Mouse (Mus musculus) neural tube, embryonic 13.5 days (tissue): ENCODE results near the gene Tlx2. TPM values are rescaled to one million over a fixed set of nuclear protein-coding genes. Genes with fewer than 3 reads are reported as not detected.

ENCODE experiments used
- ATAC-seq: fragments of 200-750 bp; cut with Nextera tagmentation; 2 replicates; pipeline ENCODE4 v1.8.0; 2017; ENCODE audit warnings: low read depth, mild to moderate bottlenecking, moderate TSS enrichment, moderate library complexity
- H3K27ac ChIP-seq: fragments of 300-500 bp; sonication (generic); replicated peaks from 2 replicates; pipeline ENCODE4 v1.5.1; 2015; ENCODE audit warnings: moderate library complexity, mild to moderate bottlenecking, inconsistent platforms
- H3K27me3 ChIP-seq: fragments of 300-500 bp; sonication (generic); 2 replicates; pipeline ENCODE4 v1.6.1; 2015; ENCODE audit warnings: mild to moderate bottlenecking, inconsistent platforms
- H3K36me3 ChIP-seq: fragments of 300-500 bp; sonication (generic); 2 replicates; pipeline ENCODE4 v1.6.1; 2015; ENCODE audit warnings: mild to moderate bottlenecking, inconsistent platforms
- H3K4me1 ChIP-seq: fragments of 300-500 bp; sonication (generic); replicated peaks from 2 replicates; pipeline ENCODE4 v1.6.1; 2015; ENCODE audit warnings: inconsistent platforms
- H3K4me2 ChIP-seq: fragments of 300-500 bp; sonication (generic); 2 replicates; pipeline ENCODE4 v1.6.1; 2015; ENCODE audit warnings: inconsistent platforms, mild to moderate bottlenecking, moderate library complexity
- H3K4me3 ChIP-seq: fragments of 300-500 bp; sonication (generic); 2 replicates; pipeline ENCODE4 v1.5.1; 2015; ENCODE audit warnings: mild to moderate bottlenecking, inconsistent platforms
- H3K9ac ChIP-seq: fragments of 300-500 bp; sonication (generic); 2 replicates; pipeline ENCODE4 v1.6.1; 2015; ENCODE audit warnings: moderate library complexity, mild to moderate bottlenecking, inconsistent platforms
- H3K9me3 ChIP-seq: fragments of 300-500 bp; sonication (generic); 2 replicates; pipeline ENCODE4 v1.6.1; 2016; ENCODE audit warnings: inconsistent platforms
- WGBS: fragments of 180-500 bp; shearing (Covaris S2); methylation state at CpG from one replicate; pipeline ENCODE4 v1.1.7; 2015; 5-methylcytosine and 5-hydroxymethylcytosine counted together
- polyA plus RNA-seq: library from polyadenylated mRNA; unstranded; fragments of >200 nt; fragmentation: Nextera tagmentation; extraction: Ambion mirVana; gene quantifications from 2 replicates; pipeline ENCODE4 v1.2.1, GENCODE M21; 2015

Gene Tlx2
- polyA plus RNA-seq, 1 experiment from 2014 or later: 16.1 TPM

GRCm38 (mm10) chr6:83043993-83044392 lies 26.1 kb downstream of the Tlx2 start:
- no peak overlapping the region for H3K9ac ChIP-seq
- ATAC-seq: no peak
- H3K4me1 ChIP-seq: no peaks in the 10 kb centered on the region
- H3K9me3 ChIP-seq: no peaks in the 10 kb centered on the region
- H3K4me3 ChIP-seq: no peak overlapping the region
- no peaks in the 10 kb centered on the region for H3K36me3 ChIP-seq
- H3K4me2 ChIP-seq: no peak overlapping the region
- H3K27ac ChIP-seq: no peak overlapping the region
- 92% methylated on average over 5 of the region's 5 CpGs for WGBS
- H3K27me3 ChIP-seq: no peaks in the 10 kb centered on the region

DNA sequence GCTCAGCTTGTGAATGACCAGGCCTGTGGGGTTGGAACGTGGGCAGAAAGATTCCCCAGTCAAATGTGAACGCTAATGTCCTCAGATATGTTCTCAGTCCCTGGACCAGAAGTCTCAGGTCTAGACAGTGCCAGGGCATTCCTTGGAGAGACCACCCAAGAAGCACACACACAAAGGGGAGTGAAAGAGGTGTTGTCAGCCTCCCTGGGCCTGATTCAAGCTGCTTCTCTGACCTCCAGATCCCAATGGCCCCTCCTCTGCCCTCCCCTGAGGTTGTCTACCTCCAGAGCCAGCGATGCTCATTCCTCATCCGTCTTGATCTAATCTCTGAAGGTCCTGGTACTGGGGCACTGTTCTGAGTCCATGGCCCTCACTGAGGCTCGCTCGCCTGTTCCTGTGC lies 26.5 kb downstream of the Tlx2 start:
- Histone ChIP-seq H3K9ac (no peak overlapping the region), H3K4me1 (peaks cover 4% of the 10 kb centered on the region), H3K27ac (no peak overlapping the region), H3K36me3 (no peaks in the 10 kb centered on the region), H3K9me3 (no peaks in the 10 kb centered on the region), H3K27me3 (no peaks in the 10 kb centered on the region), H3K4me3 (no peak overlapping the region), H3K4me2 (no peak overlapping the region)
- 75% methylated on average over 6 of the region's 6 CpGs for WGBS
- ATAC-seq: no peak

GRCm38 (mm10) chr6:83040601-83041000 lies 29.5 kb downstream of the Tlx2 start:
- Histone ChIP-seq H3K36me3 (no peaks in the 10 kb centered on the region), H3K4me1 (peaks cover 12% of the 10 kb centered on the region), H3K9ac (no peak overlapping the region), H3K27me3 (peaks cover 7% of the 10 kb centered on the region; the same call in 1 of the 2 replicates), H3K4me3 (no peak overlapping the region), H3K4me2 (no peak overlapping the region), H3K9me3 (no peaks in the 10 kb centered on the region), H3K27ac (no peak overlapping the region)
- WGBS: 82% methylated on average over 5 of the region's 5 CpGs
- ATAC-seq: no peak

- Histone ChIP-seq H3K4me2 (peak overlapping the region; percentile 58), H3K9ac (peak overlapping the region; percentile 61), H3K4me1 (peaks cover 17% of the 10 kb centered on the region), H3K27ac (peak overlapping the region; percentile 42; the same call in 1 of the 2 replicates), H3K9me3 (no peaks in the 10 kb centered on the region), H3K27me3 (peaks cover 21% of the 10 kb centered on the region), H3K36me3 (no peaks in the 10 kb centered on the region), H3K4me3 (peak overlapping the region; percentile 32)
- peak; percentile 57 for ATAC-seq
- 10% methylated on average over 24 of the region's 24 CpGs for WGBS
Observed at GRCm38 (mm10) chr6:83038496-83039012, 31.5 kb downstream of the Tlx2 start.

DNA sequence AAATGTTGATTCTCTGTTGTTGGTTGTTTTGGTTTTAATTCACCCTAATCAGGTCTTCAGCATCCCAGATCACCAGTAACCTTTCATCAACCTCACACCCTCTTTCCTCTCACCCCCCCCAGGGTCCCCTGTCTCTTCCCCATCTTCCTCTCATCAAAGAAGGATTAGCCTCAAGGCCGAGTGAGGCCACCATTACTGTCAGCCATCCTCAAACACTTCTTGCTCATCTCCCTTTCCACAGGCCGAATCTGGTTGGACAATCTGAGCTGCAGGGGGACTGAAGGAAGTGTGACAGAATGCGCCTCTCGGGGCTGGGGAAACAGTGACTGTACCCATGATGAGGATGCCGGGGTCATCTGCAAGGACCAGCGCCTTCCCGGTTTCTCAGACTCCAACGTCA lies 32.9 kb downstream of the Tlx2 start:
- WGBS: 82% methylated on average over 8 of the region's 8 CpGs
- no peaks in the 10 kb centered on the region for H3K9me3 ChIP-seq
- no peak overlapping the region for H3K4me2 ChIP-seq
- no peak overlapping the region for H3K27ac ChIP-seq
- no peak for ATAC-seq
- H3K4me1 ChIP-seq: peaks cover 30% of the 10 kb centered on the region
- H3K9ac ChIP-seq: no peak overlapping the region
- H3K36me3 ChIP-seq: no peaks in the 10 kb centered on the region
- H3K27me3 ChIP-seq: peaks cover 33% of the 10 kb centered on the region
- no peak overlapping the region for H3K4me3 ChIP-seq

DNA sequence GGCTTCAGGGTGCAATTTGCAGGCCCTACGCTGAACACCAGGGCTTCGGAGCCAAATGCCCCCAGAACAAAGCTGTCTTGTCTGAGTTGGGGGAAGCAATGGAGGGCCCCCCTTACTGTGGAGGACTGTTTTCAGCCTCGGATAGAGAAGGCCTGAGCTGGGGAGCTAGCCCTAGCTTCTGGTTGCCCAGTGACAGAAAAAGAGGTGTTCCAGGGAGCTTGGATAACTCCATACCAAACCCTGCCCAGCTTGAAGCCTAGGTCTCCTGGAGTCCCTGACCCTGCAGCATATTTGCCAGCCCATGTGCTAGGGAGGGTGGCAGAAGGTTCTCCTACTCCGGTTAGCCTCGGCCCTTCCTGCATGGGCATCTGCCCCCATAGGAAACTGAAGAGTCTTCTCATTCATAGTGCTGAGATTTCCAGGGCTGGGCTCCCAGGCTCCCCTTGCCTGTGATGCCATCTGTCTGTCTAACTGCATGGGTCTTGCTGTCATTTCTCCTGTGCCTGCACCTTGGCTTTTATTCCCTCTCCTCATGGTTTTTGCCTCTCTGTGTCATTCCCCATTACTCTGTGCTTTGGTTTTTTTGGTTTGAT lies 35.5 kb downstream of the Tlx2 start:
- Histone ChIP-seq H3K27me3 (peaks cover 58% of the 10 kb centered on the region), H3K9ac (peak overlapping the region; percentile 65)

DNA sequence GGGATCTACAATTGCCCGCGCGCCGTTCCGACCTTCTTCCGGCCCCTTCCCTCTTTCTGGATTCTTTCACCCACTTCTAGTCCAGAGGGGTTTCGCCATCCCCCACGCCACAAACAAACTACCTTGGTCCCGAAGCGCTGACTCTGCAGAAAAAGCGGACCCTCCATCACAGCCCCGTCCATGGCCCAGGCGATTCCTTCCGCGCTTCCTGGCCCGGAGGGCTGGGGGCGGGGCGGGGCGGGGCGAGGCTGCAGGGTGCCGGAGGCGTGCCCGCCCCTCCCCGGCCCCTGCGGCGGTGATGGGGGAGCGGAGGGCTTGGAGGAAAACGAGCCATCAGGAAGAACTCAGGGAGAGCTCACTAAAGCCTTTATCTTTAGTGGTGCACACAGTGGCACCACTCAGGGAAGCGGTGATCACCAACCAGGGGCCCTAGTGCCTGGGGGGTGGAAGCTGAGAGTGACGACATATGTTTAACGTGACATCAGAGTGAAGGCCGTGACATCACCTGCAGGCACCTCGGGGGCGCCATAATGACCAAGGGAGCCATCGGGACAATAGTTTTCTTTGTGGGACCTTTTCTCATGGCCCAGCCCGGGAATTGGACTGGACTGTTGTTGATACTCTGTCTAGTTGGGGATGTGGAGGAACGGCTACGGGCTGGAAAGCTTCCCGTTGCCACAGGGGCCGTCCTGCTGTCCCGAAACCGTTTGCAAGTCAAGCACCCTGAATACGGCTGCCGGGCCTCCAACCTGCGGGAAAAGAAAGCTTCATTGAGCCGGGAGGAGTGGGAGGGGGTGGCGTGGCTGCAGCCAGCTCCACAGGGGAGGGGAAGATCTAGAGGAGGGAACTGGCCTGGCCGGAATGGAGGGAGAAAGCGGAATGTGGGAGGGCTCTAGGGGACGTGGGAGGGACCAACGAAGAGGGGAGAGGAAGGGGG lies 36.6 kb downstream of the Tlx2 start, which contains the start of the genes Dok1 and Loxl3:
Gene Dok1 (minus strand): TSS at position 223 of the 937 bp plus-strand sequence.
Gene Loxl3 (plus strand): TSS at position 925 of the 937 bp plus-strand sequence.
- Histone ChIP-seq H3K4me3 (peak within 1 kb of the TSS; percentile 46), H3K4me2 (peak within 1 kb of the TSS; percentile 82), H3K9me3 (no peaks in the 10 kb centered on the region), H3K36me3 (no peaks in the 10 kb centered on the region), H3K9ac (peak within 1 kb of the TSS; percentile 65), H3K27ac (peak within 1 kb of the TSS; percentile 29), H3K27me3 (peaks cover 62% of the 10 kb centered on the region), H3K4me1 (peaks cover 29% of the 10 kb centered on the region)
- WGBS: under 1% methylated on average over 51 of the region's 51 CpGs
- peak; percentile 66 for ATAC-seq

More for the DNA sequence above, 35.5 kb downstream of the Tlx2 start:
- no peaks in the 10 kb centered on the region for H3K9me3 ChIP-seq
- no peaks in the 10 kb centered on the region for H3K36me3 ChIP-seq
- peak overlapping the region; percentile 82 for H3K4me2 ChIP-seq
- ATAC-seq: no peak
- peak overlapping the region; percentile 46 for H3K4me3 ChIP-seq
- WGBS: 15% methylated on average over 5 of the region's 5 CpGs
- peaks cover 34% of the 10 kb centered on the region for H3K4me1 ChIP-seq
- H3K27ac ChIP-seq: peak overlapping the region; percentile 29; the same call in 1 of the 2 replicates

DNA sequence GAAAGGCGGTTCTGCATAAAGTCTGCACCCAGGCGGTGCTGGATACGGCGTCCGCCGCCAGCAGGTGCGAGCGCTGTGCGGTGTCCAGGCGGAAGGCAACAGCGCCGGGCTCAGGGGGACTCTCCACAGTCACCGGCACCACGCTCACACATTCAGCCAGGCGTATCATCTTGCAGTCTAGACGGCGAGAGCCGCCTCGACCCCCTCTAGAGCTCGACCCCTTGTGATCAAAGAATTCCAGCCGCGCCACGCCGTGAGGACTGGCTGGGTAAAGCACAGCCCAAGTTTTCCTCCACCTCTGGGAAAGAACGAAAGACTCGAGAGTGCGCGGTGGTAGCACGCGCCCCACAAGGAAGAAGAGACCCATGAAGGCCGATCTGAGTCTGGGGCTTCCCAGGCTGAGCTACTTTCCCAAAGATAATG lies 37.3 kb downstream of the Tlx2 start:
- H3K9ac ChIP-seq: peak overlapping the region; percentile 65
- WGBS: under 1% methylated on average over 31 of the region's 31 CpGs
- H3K27ac ChIP-seq: no peak overlapping the region
- H3K36me3 ChIP-seq: no peaks in the 10 kb centered on the region
- peak overlapping the region; percentile 46 for H3K4me3 ChIP-seq
- peaks cover 62% of the 10 kb centered on the region for H3K27me3 ChIP-seq
- peak overlapping the region; percentile 82 for H3K4me2 ChIP-seq
- H3K9me3 ChIP-seq: no peaks in the 10 kb centered on the region
- peak; percentile 44 for ATAC-seq
- peaks cover 22% of the 10 kb centered on the region for H3K4me1 ChIP-seq

- Histone ChIP-seq H3K27me3 (peaks cover 62% of the 10 kb centered on the region), H3K27ac (no peak overlapping the region)
Observed at GRCm38 (mm10) chr6:83031921-83032590, 38.0 kb downstream of the Tlx2 start.

DNA sequence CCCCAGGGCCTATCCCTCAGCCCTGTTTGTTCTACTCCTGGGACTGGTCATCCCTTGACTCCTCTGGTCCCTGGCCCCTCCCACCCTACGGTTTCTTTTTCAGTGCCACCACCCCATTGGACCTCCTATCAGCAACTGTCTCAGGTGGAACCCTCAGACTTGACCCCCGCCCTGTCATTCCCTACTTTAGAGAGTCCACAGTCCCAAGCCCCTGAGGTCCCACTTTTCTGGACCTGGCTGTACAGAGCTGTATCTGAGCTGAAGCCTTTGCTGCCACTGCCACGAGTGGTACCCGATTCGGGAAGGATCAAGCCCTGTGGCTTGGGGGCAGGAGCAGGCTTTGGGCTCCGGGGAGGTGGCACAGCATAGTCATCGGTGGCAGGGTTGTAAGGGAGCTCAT lies 39.0 kb downstream of the Tlx2 start:
- Histone ChIP-seq H3K4me3 (no peak overlapping the region), H3K27me3 (peaks cover 59% of the 10 kb centered on the region), H3K4me1 (peaks cover 22% of the 10 kb centered on the region), H3K36me3 (no peaks in the 10 kb centered on the region), H3K9ac (no peak overlapping the region), H3K9me3 (no peaks in the 10 kb centered on the region), H3K27ac (no peak overlapping the region), H3K4me2 (no peak overlapping the region)
- ATAC-seq: no peak
- WGBS: 67% methylated on average over 7 of the region's 7 CpGs

More at GRCm38 (mm10) chr6:83031921-83032590, 38.0 kb downstream of the Tlx2 start:
- WGBS: 19% methylated on average over 18 of the region's 18 CpGs
- Histone ChIP-seq H3K4me1 (peaks cover 22% of the 10 kb centered on the region), H3K36me3 (no peaks in the 10 kb centered on the region), H3K9me3 (no peaks in the 10 kb centered on the region), H3K9ac (peak overlapping the region; percentile 65; the same call in 1 of the 2 replicates), H3K4me2 (peak overlapping the region; percentile 82), H3K4me3 (peak overlapping the region; percentile 46)
- ATAC-seq: no peak

DNA sequence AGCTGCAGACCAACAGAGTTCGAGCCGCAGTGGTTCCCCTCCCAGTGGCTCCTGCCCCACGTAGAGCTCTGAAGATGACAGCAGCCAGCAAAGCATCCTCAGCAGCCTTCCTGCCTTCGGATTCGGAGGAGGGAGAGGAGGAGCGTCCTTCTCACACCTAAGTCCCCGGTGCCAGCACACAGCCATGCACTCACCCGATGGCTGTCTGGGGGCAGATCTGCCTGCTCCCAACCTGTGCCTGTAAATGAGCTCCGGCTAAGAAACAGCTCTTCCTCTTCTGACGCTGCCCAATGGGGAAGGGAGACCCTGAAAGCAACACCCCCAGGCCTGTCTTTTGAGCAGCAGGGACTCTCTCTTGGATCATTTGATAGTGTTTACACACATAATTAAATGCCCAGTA lies 40.3 kb downstream of the Tlx2 start:
- H3K36me3 ChIP-seq: no peaks in the 10 kb centered on the region
- no peak for ATAC-seq
- H3K9ac ChIP-seq: no peak overlapping the region
- no peak overlapping the region for H3K4me2 ChIP-seq
- no peaks in the 10 kb centered on the region for H3K9me3 ChIP-seq
- WGBS: 23% methylated on average over 10 of the region's 10 CpGs
- H3K4me1 ChIP-seq: peaks cover 22% of the 10 kb centered on the region
- peaks cover 52% of the 10 kb centered on the region for H3K27me3 ChIP-seq
- no peak overlapping the region for H3K4me3 ChIP-seq
- no peak overlapping the region for H3K27ac ChIP-seq
